Mouse (Mus musculus): ENCODE measurements around the gene Pnmt.

GRCm38 (mm10) chr11:98392034-98392433 is 5.8 kb downstream of the Pnmt start:
- no peak for TF ChIP-seq CTCF (IDR thresholded peaks at IDR 0.05; ENCODE audit: control insufficient read depth, insufficient read depth, low read length)
- no peak for TF ChIP-seq POLR2A (IDR thresholded peaks at IDR 0.05; ENCODE audit: borderline replicate concordance, control insufficient read depth, low read depth, low read length)

Data from bone marrow, adult 2 months (tissue).